Mouse (Mus musculus) CD4-positive, CD25-positive, alpha-beta regulatory T cell, adult 4 months (primary cell): Measurements from ENCODE around the gene Cd200. TPM values are rescaled to one million over a fixed set of nuclear protein-coding genes. Genes with fewer than 3 reads are reported as not detected.

Experiments
- ATAC-seq: one replicate; pipeline ENCODE4 v1.8.0; 2017
- polyA plus RNA-seq, 2 experiments: library from polyadenylated mRNA; unstranded; fragments of 100-300 nt; shearing (Covaris generic); gene quantifications; one replicate each; pipeline ENCODE4 v1.2.1; 2017

Gene Cd200
- 100 to 1,000 TPM; 163 to 168 TPM for polyA plus RNA-seq

- peak; percentile 87 for ATAC-seq
Observed at GRCm38 (mm10) chr16:45408425-45409063, at the start of gene Cd200. Cd200 (minus strand) TSS chr16:45409053.

DNA sequence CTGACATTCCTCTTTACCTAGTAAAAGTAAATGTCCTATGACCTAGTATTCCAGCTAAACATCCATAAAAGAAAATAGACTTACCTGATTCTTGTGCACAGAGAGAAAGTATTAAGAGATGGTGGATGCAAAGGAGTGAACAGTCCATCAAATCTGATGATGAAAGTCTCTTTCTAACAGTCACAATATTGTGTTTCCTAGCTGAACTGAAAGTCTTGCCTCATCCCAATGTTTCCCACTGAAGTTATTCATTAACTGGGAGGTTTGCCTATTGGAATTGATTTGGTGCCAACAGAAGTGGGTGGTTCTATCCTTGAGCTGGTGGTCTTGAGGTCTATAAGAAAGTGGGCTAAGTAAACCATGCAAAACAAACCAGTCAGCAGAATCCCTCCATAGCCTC is 45.9 kb upstream of the Cd200 start:
- ATAC-seq: no peak

- ATAC-seq: no peak
Observed at GRCm38 (mm10) chr16:45437230-45437739, 28.4 kb upstream of the Cd200 start.

- ATAC-seq: no peak
Observed at GRCm38 (mm10) chr16:45435591-45435990, 26.7 kb upstream of the Cd200 start.

GRCm38 (mm10) chr16:45427651-45428050 is 18.8 kb upstream of the Cd200 start:
- no peak for ATAC-seq

DNA sequence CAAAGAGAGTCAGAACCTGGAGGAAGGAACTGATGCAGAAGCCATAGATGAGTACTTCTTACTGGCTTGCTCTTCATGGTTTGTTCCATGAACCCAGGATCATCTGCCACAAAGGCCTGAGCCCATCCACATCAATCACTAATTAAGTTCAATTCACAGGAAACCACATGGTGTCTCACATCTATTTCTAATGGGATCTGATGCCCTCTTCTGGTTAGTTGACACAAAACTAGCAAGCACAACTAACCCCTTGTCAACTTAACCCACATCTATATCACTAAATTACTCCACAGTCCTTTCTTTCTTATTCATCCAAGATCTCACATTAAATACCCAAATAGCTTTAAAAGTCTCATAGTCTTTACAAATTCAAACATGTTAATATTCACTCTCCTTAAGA is 4.6 kb upstream of the Cd200 start:
- ATAC-seq: peak; percentile 69

- ATAC-seq: peak; percentile 7
Observed at GRCm38 (mm10) chr16:45409064-45409446, 202 bp upstream of the Cd200 start.

- peak; percentile 13 for ATAC-seq
Observed at GRCm38 (mm10) chr16:45407645-45408400, 1.0 kb downstream of the Cd200 start.

DNA sequence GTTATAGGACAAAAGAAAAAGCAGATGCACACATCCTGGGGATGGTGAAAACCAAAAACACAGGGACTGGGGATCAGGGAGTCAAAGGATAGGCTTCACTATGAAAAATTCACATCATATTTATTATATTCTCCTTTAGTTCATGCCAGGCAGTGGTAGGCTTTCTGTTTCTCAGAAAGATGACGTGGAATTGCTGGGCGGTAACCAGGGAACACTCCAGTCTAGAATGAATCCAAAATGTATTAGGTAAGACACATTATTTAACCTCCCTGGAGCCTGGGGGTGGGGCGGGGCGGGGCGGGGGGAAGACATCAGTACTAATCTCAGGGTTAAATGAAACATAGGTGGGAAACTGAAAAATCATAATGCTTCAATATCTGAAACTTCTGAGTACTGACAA is 1.8 kb downstream of the Cd200 start:
- no peak for ATAC-seq

- no peak for ATAC-seq
Observed at GRCm38 (mm10) chr16:45402951-45403350, 5.9 kb downstream of the Cd200 start.

GRCm38 (mm10) chr16:45402036-45402435 is 6.8 kb downstream of the Cd200 start:
- ATAC-seq: no peak

DNA sequence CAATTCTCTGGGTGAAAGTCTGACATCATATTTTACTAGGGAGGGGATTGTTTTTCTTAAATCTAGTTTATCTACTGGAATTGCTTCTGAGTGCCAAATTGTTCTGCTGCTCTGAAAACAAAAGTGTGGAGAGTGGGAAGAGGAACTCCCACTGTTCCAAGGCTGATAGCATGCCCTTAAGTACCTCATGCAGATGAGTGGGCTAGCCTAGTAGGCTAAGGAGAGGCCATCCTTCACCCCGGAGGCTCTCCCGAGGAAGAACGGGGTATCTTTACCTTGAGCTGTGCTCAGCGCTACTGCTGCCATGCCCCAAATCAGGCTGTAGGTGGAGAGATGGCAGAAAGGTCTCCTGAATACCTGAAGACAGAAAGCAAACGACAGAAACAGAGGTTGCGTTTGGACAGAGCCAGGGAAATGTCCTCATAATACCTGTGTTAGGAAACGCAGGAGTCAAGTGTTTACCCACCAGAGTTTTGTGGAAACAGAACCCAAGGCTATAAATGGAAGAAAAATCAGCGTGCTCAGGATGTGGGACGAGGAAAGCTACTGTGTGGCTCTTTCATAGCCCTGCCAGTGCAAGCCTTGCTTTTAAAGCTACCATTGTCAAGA is 8.8 kb downstream of the Cd200 start:
- ATAC-seq: no peak

GRCm38 (mm10) chr16:45399411-45399810 is 9.4 kb downstream of the Cd200 start:
- no peak for ATAC-seq

- ATAC-seq: no peak
Observed at GRCm38 (mm10) chr16:45397440-45397839, 11.4 kb downstream of the Cd200 start.

- ATAC-seq: no peak
Observed at GRCm38 (mm10) chr16:45392246-45392645, 16.6 kb downstream of the Cd200 start.

DNA sequence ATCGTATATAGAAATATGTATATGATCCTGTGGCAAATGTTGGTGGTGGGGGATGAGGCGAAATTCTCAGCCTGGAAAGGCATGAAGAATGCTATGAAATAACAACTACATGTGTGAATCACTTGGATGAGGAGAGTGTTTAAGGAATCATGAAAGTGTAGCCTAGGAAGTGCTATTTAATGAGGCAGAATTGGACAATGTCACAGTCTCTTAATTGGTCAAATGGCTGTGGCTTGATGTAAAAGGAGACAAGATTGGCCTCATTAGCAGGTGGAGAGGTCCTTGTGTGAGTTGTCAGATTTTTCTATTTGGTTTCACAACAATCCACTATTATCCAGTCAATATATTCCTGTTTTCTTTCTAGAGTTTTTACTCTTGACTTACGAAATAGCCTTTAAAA is 17.2 kb downstream of the Cd200 start:
- ATAC-seq: no peak

- ATAC-seq: no peak
Observed at GRCm38 (mm10) chr16:45390286-45390956, 18.4 kb downstream of the Cd200 start.

DNA sequence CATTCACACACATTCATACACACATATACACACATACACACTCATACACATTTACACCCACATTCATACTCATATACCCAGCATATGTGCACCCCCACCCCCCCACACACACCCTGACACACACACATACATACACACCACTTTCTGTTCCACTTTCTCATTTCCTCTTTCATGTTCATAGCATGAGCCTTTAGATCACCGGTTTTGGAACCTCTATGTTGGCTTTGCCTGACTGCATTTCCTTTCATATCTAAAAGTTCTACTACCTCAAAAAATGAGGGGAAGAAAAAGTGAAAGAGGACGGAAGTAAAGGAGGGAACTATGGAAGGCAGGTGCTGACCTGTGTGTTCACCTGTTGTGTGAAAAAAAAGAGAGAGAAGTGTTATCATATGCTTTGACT is 19.0 kb downstream of the Cd200 start:
- ATAC-seq: peak; percentile 92

GRCm38 (mm10) chr16:45389041-45389440 is 19.8 kb downstream of the Cd200 start:
- peak; percentile 31 for ATAC-seq

- ATAC-seq: peak; percentile 72
Observed at GRCm38 (mm10) chr16:45381811-45382210, 27.0 kb downstream of the Cd200 start.

DNA sequence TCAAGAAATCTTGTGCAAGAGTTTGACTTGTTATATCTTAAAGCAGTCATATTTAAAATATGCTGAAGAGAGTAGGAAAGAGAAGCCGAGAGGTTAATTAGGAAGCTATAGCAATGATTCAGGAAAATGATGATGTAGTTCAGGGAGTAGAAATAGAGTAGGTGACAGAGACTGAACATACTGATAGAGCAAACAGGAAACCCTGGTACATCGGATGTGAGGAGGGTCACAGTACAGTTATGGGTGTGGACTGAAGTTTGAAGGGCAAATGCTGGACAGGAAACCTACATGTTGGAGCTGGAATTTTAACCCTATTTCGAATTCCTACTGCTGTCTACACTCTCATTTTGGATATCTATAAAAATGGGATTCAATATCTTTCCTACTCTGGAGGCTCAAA is 29.9 kb downstream of the Cd200 start:
- peak; percentile 53 for ATAC-seq

DNA sequence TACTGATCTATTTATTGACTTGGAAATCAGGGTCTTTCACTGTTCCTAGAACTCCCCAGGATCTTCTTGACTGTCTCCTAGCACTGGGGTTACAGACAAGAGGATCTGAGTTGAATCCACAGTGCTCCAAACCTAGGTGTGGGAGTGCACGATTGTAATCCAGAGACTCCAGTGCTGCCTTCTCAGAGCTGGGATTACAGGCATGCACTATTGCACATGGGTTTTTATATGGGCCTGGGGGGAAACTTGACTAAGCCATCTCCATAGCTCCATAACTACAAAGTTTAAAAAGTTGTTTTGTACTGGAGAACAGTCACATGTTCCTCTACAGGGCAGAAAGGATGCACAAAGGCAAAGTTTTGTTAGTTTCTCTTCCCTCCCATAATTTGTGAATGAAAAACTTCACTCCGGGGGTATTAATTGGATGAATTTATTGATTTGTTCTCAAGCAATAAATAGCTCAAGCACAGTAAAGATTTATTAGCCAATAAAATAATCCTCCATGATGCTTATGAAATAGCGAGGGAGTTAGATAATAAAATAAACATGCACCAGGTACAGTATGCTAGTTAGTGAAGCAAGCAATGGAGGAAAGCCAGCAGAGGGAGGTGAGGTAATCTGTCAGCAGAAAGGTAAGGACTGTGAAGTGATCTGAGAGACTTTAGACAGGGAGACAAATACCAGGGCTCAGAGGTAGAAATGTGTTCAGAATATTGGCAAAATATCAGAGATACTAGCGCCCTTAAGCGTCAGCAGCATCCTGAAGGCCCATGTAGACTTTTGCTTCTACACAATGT is 30.5 kb downstream of the Cd200 start:
- ATAC-seq: peak; percentile 5
